Mouse (Mus musculus) cerebellum, adult 2 months (tissue): ENCODE measurements around the gene Glmp.

Experiments used
- CTCF ChIP-seq: fragments of 200-500 bp; IDR thresholded peaks from 2 replicates; pipeline ENCODE4 v1.5.1; 2011; ENCODE audit warnings: low read depth, mild to moderate bottlenecking, control low read depth, low read length, moderate library complexity, borderline replicate concordance; ENCODE audit not compliant: insufficient read depth
- POLR2A ChIP-seq: fragments of 200-500 bp; IDR thresholded peaks from 2 replicates; pipeline ENCODE4 v1.6.1; 2011; ENCODE audit warnings: low read length, control low read depth, borderline replicate concordance; ENCODE audit not compliant: insufficient read depth

DNA sequence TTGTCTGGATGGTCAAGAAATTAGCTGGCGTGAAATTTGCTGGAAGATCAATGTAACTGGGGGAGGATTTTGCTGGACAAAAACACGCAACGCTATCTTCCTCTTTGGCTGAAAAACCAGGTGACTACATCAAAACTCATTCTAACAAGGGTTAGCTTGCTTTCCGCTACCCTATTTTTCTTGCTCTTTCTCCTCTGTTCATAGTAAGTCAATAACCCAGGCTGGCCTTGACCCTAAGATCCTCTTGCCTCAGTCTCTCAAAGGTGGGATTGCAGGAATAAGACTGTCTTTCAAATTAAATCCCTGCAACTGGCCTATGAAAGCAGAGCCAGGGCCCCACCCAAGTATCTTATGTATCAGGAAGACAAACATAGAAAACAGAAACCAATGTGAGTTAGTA is 37.7 kb upstream of the Glmp start, which contains the start of gene Gm38392:
- TF ChIP-seq POLR2A (no peak), CTCF (no peak)
